Mouse (Mus musculus): ENCODE results near the gene Mcl1.
"Not testable (repeated sequence)": the region's sequence is repeated elsewhere in the genome, so short reads cannot be mapped to it uniquely, and the experiment has no call there.

The Mcl1 gene

GRCm38 (mm10) chr3:95650276-95651032, 8.1 kb upstream of the Mcl1 start:
- DNase-seq (ENCODE audit: low read depth) = no peak

DNA sequence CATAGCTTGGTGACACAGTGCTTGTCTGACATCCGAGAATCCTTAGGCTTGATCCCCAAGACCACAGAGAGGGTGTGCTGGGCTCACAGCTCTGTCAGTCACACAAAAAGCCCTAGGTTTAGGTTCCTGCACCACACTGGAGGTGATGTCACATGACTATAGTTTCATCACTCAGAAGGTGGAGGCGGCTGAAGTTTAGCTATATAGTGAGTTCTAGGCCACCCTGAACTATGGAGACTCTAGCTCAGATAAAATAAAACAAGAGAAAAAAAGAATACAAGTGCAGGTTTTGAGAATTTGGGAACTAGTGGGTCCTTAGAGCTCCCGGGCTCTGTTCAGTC, 7.6 kb upstream of the Mcl1 start:
- no peak for DNase-seq (ENCODE audit: low read depth)

GRCm38 (mm10) chr3:95651391-95652203, 7.0 kb upstream of the Mcl1 start:
- DNase-seq (ENCODE audit: low read depth) = no peak

DNA sequence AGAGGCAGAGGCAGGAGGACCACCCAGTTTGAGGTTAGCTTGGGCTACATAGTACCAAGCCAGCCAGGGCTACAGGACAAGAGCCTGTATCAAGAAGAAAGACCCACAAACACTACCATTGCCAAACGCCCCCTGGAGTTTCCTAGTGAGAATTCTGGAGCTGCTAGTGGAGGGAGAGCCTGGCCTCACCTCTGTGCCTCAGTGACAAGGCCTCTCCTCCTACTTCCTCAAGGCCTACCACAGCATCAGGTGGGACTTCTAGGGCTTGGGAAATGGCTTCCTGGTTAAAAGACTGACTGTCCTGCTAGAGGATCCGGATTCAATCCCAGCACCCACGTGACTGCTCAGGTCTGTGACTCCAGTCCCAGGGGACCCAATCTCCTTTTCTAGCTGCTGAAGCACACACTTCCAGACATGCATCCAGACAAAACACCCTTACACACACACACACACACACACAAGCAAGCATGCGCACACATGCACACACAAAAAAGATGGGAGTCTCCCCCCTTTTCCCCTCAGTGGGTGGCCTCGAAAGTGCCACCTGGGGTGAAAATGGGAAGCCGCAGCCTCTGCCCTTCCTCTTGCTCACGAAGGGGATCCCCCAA, 6.3 kb upstream of the Mcl1 start:
- no peak for DNase-seq (ENCODE audit: low read depth)

DNA sequence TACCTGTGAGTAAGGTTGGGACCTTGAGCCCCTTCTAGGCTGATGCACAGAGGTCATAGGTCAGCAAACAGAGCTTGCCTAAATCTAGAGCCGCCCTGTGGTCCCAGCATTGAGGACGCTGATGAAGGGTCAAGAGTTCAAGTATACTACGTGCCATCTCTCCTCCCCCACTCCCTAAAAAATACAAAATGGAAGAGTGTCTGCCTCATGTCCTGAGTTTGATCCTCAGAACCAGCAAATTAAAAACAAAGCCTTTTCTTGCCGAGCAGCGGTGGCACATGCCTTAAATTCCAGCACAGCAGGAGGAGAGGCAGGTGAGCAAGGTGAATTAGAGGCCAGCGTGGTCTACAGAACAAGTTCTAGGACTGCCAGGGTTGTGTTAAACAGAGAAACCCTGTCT, 5.7 kb upstream of the Mcl1 start:
- no peak for DNase-seq (ENCODE audit: low read depth)

- DNase-seq (ENCODE audit: low read depth) = no peak
Measured at GRCm38 (mm10) chr3:95653473-95654034, 5.0 kb upstream of the Mcl1 start.

GRCm38 (mm10) chr3:95654371-95654770, 4.2 kb upstream of the Mcl1 start:
- DNase-seq (ENCODE audit: low read depth) = not testable (repeated sequence)

DNA sequence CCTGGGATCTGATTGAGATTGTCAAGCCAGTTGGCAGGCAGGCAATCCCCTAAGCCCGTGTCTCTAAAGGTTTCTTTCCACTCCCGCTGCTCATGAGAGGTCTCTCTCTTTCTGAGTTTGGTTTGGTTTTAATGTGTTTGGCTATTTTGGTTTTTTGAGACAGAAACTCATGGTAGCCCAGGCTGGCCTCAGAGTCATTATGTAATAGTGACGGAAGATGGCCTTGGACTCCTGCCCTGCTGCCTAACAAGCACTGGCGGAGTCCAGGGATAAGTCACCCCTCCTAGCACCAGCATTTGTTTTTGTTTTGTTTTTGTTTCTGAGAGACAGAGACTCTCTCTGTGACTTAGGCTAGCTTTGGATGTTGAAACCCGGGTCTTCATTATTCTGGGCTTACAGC, 3.2 kb upstream of the Mcl1 start:
- DNase-seq (ENCODE audit: low read depth) = no peak

GRCm38 (mm10) chr3:95657108-95657507, 1.5 kb upstream of the Mcl1 start:
- no peak for DNase-seq (ENCODE audit: low read depth)

DNA sequence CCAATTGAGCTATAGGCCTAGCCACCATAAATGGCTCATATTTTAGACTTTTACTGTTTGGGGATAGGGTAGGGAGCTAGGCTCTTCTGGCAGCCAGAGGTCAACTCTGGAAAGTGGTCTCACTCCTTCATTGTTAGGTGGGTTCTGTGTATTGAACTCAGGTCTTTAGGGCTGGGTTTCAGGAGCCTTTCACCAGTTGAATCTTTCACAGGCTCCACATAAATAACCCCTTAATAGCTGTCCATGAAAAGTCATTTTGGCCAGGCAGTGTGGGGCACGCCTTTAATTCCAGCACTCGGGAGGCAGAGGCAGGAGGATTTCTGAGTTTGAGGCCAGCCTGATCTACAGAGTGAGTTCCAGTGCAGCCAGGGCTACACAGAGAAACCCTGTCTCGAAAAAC, 877 bp upstream of the Mcl1 start:
- DNase-seq (ENCODE audit: low read depth) = no peak

DNA sequence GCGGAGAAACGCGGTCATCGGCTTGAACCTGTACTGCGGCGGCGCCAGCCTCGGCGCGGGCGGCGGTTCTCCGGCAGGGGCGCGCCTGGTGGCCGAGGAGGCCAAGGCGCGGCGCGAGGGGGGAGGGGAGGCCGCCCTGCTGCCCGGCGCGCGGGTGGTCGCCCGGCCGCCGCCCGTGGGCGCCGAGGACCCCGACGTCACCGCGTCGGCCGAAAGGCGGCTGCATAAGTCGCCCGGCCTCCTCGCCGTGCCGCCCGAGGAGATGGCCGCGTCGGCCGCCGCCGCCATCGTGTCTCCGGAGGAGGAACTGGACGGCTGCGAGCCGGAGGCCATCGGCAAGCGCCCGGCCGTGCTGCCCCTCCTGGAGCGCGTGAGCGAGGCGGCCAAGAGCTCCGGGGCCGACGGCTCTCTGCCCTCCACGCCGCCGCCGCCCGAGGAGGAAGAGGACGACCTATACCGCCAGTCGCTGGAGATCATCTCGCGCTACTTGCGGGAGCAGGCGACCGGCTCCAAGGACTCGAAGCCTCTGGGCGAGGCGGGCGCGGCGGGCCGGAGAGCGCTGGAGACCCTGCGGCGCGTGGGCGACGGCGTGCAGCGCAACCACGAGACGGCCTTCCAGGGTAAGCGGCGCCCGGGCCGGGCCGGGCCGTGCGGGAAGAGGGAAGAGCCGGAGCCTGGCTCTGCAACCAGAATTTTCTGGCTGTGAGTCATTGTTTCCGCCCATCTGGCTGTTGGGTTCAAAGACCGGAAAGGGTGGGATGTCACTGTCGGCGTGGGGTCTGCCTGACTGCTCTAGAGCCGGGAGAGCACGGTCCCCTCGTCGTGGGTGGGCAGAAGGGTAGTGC, 502 bp downstream of the Mcl1 start:
- no peak for DNase-seq (ENCODE audit: low read depth)

DNA sequence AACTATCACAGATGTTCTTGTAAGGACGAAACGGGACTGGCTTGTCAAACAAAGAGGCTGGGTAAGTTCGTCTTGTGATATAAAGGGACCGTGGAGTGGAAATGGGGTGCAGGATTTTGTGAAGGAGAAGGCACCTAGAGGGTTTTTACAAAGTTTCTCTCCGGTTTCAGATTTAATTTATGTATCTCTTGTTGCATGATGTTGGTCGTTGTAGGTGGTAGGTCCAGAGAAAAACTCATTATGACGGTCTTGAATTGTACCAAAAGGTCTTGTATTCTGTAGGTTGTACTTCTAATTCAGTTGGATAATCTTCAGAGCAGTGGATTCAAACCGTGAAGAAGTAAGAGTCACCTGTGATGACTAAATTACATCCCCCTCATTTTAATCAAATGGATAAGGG, 1.4 kb downstream of the Mcl1 start:
- DNase-seq (ENCODE audit: low read depth) = no peak

GRCm38 (mm10) chr3:95660788-95661478, 2.3 kb downstream of the Mcl1 start:
- DNase-seq (ENCODE audit: low read depth) = no peak

- DNase-seq (ENCODE audit: low read depth) = no peak
Measured at GRCm38 (mm10) chr3:95661945-95662715, 3.5 kb downstream of the Mcl1 start.

- DNase-seq (ENCODE audit: low read depth) = no peak
Measured at GRCm38 (mm10) chr3:95662724-95663449, 4.3 kb downstream of the Mcl1 start.

GRCm38 (mm10) chr3:95663486-95663885, 4.9 kb downstream of the Mcl1 start:
- DNase-seq (ENCODE audit: low read depth) = no peak

GRCm38 (mm10) chr3:95663969-95664608, 5.5 kb downstream of the Mcl1 start:
- DNase-seq (ENCODE audit: low read depth) = no peak

- DNase-seq (ENCODE audit: low read depth) = no peak
Measured at GRCm38 (mm10) chr3:95664940-95665352, 6.4 kb downstream of the Mcl1 start.

- peak; percentile 94 for DNase-seq (ENCODE audit: low read depth)
Measured at GRCm38 (mm10) chr3:95666124-95666844, 7.7 kb downstream of the Mcl1 start.
